Mouse (Mus musculus): ENCODE results near the gene Fam186b.

Gene Fam186b

DNA sequence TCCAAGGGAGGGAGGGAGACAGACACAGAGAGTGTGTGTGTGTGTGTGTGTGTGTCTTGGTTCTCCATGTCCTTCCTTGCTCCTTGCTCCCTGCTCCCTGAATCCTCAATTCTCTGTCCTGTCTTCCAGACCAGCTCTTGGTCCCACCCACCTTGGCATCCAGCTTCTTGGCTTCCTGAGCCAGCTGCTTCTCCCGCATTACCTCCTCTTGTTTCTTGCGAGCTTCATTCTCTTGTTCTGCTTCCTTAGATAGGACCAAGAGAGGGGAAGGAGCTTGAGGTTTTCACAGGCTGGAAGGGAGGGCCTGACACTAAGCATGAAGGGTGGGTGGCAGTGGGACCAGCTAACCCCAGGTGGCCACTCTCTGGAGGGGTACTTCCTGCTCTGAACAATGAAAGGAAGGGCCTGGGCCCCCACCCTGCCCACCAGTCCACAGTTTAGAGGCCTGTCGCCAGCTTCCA lies 23.8 kb upstream of the Fam186b start:
- no peak for DNase-seq

DNA sequence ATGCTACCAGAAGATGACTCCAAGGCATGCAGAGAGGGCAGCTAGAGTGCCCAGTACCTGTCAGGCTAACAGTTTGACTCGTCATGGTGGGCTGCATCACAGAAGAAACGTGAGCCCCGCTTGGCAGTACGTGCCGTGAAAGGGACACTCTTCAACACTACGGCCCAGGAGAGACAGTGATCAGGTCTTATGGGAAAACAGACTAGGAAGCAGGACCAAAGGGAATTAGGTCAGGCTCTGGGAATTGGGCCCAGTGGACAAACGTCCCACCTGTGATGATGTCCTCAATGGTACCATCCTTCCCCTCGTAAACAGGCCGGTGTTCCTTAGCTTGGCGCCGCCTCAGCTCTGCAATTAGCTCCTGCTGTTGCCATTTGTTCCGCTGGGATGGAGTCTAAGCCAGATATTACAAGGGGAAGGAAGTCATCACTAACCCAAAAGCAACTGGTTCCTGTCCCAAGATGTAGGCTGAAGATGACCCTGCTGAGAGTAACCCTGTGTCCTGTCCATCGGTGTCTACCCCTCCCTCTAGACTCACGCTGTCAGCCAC lies 23.2 kb upstream of the Fam186b start:
- DNase-seq: no peak

DNA sequence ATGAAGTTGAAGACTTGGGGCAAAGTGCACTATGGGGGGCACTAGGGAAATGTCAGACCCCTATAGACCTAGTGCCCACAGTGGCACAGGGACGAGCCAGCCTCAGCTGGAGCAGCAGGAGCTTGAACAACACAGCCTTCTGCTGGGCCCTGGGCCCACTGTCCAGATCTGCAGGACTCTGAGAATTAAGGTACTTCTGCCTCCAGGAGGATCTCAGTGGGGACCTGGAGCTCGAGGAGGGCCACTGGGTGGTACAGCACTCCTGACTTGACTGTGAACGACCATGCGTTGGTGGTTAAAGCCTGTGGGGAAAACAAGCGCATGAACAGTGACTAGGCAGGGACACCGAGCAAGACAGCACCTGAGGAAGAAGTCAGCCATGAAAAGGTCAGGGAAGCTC lies 22.4 kb upstream of the Fam186b start:
- DNase-seq: no peak

DNA sequence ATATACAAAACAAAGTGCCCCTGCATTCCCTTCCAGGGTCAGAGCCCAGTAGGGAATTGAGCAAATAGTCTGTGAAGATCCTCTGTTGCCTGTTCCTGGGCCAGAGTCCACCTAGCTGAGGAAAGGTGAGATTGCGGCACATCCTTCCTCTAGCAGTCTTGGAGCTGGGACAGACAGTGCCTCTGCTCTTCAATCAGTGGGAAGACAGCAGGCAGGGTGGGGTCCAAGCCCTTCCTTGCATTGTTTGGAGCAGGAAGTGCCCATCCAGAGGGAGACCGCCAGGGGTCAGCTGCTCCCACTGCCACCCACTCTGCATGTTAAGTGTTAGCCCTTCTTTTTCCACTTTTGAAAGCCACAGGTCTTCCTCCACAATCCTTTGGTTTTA lies 21.6 kb upstream of the Fam186b start:
- no peak for DNase-seq

DNA sequence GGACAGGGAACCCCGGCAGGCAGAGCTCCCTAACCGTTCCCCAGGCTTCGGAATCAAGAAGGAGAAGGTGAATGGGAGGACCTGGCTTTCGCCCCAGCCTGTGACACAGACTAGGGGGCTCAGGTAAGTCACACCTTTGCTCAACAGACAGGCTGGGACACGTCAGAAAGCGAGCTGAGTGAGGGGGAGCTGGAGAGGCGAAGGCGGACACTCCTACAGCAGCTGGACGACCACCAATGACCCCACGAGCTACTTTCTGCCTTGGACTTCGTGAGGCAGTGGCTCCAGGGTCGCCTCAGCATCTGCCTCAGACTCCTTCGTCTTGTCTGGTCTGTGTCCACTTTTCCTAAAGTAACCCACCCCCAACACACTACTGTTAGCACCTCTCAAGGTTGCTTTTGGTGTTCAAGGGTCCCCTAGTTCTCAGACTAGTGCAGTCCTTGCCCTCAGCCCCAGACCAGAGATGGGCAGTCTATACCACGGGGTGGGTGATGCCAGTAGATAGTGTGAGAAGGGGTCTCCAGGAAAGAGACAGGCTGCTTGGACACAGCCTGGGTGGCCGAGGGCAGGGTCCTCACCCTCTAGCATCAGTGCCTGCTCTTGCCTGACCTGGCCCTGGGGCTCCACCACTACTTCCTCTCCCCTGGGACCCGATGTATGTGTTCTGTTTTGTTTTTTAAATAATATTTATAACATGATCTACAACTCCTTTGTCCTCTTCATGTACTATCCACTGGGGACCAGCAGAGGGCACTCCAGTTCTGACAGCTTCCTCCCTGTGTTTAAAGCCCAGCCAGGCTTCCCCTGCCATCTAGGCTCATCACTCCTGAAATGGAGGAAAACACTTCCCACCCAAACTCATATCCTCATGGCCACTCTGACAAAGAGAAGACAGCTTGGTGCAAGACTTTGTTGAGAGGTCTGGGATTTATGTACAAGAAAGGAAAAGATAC lies 20.9 kb upstream of the Fam186b start:
- peak; percentile 84 to 85 for DNase-seq

DNA sequence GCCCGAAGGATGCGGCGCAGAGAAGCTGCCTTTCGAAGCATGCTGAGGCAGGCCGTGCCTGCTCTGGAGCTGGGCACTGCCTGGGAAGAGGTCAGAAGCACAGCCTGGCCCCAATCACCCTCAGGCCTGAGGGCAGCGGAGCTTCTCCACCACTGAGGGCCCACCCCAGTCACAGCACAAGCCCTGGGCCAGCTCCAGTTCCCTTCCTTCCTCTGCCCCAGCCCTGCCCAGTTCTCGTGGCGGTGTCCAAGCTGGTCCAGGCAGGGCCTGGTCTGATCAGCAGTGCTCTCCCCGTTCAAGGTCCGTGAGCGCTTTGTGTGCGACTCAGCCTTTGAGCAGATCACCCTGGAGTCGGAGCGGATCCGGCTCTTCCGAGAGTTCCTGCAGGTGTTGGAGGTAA lies 19.2 kb upstream of the Fam186b start:
- no peak for DNase-seq

DNA sequence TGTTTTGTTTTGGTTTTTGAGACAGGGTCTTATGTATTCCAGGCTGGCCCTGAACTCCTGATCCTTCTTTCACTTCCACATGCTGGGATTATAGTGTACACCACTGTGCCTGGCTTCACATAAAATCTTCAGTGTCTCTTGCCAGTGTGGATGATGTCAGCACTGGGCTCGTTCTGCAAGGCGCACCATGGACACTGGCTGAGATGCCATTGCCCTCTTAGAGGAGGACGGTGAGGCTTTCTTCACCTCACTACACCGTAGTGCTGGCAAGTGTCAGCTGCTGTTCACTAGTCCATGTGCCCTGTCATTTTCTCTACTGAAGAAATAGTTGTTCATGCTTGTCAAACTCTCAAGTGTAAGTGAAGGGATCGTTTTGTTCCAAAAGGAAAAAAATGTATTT lies 14.9 kb upstream of the Fam186b start:
- DNase-seq: no peak

DNA sequence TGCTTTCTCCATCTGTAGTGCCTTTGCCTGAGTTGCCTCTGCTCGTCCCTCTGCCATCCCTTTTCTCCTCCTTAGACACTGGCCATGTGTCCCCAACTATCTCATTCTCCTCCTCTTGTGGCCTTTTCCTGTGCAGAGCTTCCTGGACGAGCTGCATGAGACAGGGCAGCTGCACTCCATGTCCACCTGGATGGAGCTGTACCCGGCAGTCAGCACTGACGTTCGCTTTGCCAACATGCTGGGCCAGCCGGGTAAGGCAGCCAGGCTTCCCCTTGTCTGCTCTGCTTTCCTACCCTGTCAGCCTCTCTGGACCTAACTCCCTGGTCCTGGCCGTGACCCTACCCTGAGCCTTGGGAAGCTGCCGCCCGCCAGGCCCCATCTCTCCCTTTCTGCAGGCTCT lies 13.9 kb upstream of the Fam186b start:
- DNase-seq: no peak

DNA sequence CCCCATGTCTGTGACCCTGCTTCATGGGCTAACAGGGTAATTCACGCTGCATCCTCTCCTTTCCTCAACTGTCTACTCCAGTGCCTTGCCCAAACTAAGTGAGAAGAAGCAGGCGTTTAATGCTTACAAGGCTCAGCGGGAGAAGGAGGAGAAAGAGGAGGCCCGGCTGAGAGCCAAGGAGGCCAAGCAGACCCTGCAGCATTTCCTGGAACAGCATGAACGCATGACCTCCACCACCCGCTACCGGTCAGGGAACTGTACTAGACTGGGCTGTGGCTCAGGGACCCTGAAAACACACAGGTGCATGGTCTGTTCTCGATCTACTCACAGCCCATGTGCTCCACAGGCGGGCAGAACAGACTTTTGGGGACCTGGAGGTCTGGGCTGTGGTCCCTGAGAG lies 11.8 kb upstream of the Fam186b start:
- no peak for DNase-seq

DNA sequence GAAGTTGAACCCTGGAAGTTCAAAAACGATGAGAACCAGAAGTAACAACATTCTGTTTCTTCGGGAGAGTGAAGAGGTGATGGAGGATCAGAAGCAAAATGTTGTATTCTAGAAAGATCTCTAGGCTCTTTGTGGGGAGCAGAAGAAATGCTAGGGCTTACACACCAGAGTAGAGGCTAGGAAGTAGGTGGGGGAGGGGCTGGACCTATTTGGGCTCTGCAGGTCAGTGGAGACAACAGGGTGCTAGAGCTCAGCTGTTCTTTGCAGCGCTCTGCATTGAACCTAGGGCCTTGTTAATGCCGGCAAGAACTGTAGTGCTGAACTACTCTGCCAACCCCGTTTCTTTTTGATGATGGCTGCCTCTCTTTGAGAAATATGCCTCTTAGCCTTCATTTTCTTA lies 525 bp upstream of the Fam186b start:
- DNase-seq: peak; percentile 14 to 19

DNA sequence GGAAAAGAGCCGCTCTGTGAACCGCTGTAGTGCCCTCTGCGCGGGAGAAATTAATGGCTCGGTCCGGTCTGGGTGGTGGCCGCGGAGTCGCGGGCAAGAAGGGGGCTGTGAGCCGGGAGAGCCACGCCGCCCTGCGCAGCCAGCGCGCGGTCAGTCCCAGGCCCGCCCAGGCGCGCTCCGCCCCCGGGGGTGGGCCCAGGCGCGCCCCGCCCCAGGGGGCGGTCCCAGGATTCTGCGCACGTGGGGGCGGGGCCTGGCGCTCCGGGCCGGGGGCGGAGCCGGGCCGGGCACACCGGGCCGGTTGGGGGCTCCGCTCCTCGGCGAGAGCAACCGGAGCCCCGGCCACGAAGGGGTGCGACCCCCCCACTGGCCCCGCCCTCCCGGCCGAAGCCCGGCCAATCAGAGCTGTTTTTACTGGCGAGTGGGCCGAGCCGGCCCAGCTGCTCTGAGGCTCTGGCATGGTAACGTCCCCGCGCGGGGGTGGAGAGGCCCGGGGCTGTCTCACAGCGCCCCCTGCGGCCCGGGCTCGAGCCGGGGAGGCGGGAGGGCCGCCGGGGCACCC lies 794 bp downstream of the Fam186b start, which contains the start of gene Prpf40b:
Gene Prpf40b (plus strand): TSS at position 275 of the 562 bp plus-strand sequence.
- peak; percentile 92 to 93 for DNase-seq

DNA sequence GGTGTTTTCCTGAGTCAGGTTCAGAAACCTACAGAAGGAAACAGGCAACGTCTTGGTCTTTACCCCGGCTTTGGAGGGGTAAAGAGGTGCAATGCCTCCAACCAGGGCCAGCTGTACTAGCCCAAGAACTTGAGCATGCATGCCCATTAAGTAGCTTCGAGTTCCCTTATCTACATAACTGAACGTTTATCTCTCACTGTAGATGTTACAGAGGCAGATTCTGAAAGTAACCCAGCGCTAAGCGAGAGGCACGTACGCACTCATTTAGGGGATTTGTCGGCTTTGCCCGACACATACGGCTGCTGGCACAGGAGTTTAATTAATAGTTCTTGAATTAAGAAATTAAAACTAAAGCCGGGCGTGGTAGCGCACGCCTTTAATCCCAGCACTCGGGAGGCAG lies 1.4 kb downstream of the Fam186b start:
- peak in 1 of 2 experiments; percentile 37 for DNase-seq

DNA sequence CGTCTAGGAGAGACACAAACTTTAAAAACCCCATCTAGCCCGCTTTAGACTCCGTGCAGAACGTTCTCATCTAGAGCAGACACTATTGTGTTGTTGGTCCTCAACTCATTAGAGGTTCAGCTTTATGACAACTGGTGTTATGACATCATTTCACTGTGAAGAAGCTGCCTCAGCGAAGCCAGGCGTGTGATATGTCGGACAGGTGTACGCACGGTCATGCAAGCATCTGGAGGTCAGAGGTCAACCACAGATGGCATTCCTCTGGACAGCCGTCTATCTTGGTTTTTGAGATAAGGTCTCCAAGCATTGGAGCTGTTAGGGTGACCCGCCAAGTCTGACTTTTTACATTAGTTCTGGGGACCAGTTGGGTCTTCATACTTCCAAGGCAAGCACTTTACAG lies 5.1 kb downstream of the Fam186b start:
- DNase-seq: no peak

DNA sequence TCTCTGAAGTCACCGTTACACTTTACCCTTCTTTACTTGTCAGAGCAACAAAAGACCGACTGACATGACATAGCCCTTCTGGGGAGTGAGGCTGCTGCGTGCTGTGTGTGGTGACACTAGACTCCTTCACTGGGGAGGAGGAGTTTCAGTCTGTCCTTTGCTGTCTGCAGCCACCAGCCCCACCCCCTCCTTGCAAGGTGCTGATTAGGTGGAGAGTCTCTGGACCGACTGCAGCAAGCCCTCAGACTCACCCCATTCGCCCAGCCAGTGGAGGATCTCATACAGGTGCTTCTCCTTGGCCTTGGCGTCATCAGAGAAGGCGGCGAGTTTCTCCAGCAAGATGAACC lies 10.5 kb downstream of the Fam186b start:
- DNase-seq: no peak

DNA sequence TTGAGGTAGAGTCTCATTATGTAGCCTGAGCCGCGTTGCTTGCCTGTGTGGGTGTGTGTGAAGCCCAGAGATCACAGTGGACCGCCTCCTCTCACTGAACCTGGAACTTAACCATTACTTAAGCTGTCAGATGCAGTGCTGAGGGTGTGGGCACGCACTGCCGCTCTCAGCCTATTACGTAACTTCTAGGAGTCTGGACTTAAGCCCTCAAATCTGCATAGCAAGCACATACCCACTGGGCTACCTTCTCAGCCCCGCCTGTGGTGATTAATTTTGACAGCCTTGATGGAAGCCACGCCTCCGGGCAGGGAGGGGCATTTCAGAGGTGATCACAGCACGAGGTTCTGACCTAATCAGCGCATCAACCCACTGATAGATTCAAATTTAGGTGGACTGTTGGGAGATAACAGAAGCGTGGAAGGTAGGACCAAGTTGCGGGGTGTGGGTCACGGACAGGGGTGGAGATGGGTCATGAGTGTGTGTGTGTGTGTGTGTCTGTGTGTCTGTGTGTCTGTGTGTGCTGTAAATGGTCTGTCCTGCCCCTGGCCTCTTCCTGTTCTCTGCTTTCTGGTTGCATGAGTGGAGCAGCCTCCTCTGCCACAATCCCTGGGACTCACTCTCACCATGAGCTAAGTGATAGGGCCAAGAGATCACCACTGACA lies 11.0 kb downstream of the Fam186b start:
- DNase-seq: peak; percentile 16 to 26

DNA sequence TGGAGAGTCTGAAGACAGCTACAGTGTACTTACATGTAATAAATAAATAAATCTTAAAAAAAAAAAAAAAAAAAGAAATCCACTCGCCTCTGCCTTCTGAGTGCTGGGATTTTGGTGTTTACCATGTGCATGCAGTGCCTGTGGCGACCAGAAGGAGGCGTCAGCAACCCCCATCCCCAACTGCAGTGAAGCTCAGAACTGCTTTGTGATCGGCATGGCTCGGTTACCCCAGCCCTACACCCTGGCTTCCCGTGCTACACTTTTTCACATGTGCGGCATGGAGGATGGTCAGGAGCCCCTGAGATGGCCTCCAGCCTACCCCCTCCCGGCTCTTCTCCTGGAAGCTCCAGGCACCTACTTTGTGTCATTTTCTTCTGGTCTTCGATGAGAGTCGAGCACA lies 12.2 kb downstream of the Fam186b start:
- peak; percentile 45 to 51 for DNase-seq

DNA sequence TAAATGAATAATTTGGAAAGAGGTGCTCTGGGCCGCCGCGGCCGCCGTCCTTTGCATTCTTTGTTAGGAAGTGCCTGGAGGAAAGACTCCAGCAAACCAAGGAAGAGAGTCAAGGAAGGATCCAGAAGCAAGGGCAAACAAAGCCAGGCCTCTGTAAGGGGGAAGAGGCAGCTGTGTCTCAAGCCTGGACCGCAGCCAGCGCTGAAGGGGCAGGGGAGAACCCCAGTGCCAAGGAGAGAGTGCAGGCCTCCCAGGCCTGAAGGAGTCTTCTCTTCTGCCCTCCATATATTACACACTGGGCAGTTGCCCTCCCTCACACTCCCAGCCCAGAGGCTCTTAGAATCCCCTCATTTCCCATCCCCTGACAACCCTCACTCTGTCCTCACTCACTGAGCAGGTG lies 17.4 kb downstream of the Fam186b start:
- no peak for DNase-seq

DNA sequence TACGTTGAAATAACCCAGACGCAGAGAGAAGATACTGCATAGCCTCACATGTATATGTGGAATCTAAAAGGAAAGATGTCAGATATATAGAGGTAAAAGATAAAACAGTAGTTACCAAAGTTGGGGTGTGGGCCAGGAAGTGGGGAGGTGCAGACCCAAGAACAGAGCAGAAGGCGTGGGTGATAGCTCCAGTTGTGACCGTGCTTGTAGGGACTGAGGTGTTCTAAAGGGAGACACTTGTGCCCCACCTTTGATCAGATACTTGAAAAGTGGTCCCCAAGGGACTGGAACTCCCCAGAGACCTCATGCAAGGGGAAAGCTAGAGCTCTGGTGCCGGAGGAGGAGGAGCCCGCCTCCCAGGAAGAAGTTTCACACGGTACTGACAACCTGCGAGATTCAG lies 19.6 kb downstream of the Fam186b start:
- no peak for DNase-seq

DNA sequence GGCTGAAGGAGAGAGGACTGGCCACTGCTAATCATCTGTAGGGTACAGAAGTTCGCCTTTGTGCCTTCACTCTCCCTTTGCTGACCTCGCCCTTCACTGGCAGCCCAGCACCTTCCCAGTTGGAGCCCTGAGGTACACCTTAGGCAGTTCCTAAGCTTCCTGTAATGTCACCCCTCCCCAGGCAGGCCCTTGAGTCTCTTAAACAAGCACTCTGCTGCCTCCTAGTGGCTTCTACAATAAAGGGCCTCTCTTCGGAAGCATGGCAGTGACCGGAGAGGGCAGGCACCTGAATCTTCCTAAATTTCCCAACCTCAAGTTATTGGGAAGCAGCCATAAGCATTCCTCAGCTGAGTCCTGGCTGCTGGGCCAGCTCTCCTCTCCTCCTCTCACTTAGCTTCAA lies 30.0 kb downstream of the Fam186b start:
- peak; percentile 65 to 66 for DNase-seq

DNA sequence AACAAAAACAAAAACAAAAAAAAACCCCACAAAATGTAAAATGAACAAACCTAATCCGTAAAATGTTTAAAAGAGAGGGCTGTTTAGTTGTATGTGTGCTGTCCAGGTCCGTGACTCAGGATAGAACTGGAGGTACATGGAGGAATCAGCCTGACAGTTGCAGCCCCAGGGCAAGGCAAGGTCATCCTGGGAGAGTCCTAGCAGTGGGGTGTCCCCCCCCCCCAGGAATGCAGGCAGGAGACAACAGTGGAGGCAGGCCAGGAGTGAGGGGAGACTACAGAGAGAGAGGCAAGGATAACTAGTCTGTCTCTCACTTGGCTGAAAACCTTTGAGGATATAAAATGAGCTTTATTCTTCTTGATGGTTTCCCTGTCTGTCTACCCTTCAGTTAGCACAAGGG lies 31.3 kb downstream of the Fam186b start:
- no peak for DNase-seq

DNA sequence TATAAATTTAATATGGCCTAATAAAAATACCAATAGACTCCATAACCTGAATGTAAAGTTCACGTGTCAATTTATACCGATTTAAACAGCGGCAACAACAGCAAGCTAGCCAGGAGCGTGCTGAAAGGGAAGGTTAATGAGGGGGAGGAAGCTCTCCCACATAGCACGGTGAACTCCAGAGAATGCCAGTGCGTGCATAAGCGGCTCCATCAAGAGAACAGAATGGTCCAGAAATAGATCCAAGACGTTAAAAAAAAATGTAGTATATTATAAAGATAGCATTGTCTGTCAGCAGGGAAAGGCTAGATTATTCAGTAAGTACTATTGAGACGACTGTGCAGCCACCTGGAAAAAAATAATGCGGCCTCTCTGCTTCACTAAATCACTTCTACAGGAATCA lies 33.0 kb downstream of the Fam186b start:
- no peak for DNase-seq

DNA sequence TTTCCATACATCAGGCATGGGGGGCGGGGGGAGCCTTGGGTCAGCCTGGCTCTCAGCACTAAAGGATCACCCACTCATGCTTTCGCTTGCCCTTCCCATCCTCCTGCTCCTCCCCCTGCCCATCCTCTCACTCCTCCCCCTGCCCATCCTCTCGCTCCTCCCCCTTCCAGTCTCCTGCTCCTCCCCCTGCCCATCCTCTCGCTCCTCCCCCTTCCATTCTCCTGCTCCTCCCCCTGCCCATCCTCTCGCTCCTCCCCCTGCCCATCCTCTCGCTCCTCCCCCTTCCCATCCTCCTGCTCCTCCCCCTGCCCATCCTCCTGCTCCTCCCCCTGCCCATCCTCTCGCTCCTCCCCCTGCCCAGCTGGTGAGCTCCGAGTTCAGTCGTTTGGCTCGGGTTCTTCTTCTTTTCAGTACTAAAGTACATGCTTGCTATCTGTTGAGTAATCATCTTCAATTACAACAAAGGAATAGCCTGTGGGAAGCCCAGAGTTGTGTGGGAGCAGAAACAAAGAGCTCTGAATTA lies 35.9 kb downstream of the Fam186b start:
- peak; percentile 60 to 66 for DNase-seq

DNA sequence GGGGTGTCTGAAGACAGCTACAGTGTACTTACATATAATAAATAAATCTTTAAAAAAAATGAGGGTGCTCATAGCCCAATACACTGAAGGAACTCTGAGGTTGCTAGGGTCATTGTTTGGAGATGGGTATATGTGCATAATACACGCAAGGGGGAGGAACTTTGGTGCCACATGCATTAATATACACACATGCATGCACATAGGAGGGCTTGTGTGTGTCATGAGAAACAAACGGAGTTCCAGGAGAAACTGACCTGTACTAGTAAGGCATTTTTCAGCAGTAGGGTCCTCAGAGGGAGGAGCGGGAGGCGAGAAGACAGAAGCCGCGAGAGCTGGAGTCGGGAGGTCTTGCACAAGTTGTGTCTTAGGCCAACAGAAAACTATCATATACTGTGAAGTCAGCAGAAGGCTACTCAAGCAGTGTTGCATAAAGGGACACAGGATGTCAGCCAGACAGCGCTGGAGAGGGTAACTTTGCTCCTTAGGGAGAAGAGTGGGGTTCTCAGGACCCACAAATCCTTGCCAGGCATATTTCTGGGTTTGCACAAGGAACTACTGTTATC lies 36.4 kb downstream of the Fam186b start:
- no peak for DNase-seq

Measured in B cell, adult 2 months (primary cell).